Mouse (Mus musculus) MEL (cell line): ENCODE results near the gene Tkfc.

Source experiments
- BHLHE40 ChIP-seq: IDR thresholded peaks from 2 replicates; pipeline ENCODE4 v1.6.1; 2012; ENCODE audit warnings: low read depth, mild to moderate bottlenecking, inconsistent platforms, low read length, improper control_type of control experiment, borderline replicate concordance
- CHD2 ChIP-seq: IDR thresholded peaks from 2 replicates; pipeline ENCODE4 v1.6.1; 2011; ENCODE audit warnings: low read length, improper control_type of control experiment
- CTCF ChIP-seq, 3 experiments: IDR thresholded peaks in 2 of 3; conservative IDR thresholded peaks in 1 of 3; 2 replicates each; pipeline ENCODE4 v1.5.1; 2011 to 2012; ENCODE audit warnings: low read length in 3 of 3, low read depth in 2 of 3, mild to moderate bottlenecking in 2 of 3, improper control_type of control experiment in 1 of 3, inconsistent platforms in 1 of 3, mixed read lengths in 1 of 3, moderate library complexity in 1 of 3; ENCODE audit not compliant: control insufficient read depth in 1 of 3, insufficient read depth in 1 of 3, poor library complexity in 1 of 3, severe bottlenecking in 1 of 3
- E2F4 ChIP-seq: IDR thresholded peaks from 2 replicates; pipeline ENCODE4 v1.6.1; 2011; ENCODE audit warnings: low read depth, low read length, improper control_type of control experiment, borderline replicate concordance
- EP300 ChIP-seq, 2 experiments: IDR thresholded peaks; 2 replicates each; pipeline ENCODE4 v1.6.1; 2011; ENCODE audit warnings: improper control_type of control experiment in 2 of 2, low read length in 2 of 2, low read depth in 1 of 2, mild to moderate bottlenecking in 1 of 2
- GATA1 ChIP-seq: IDR thresholded peaks from 2 replicates; pipeline ENCODE4 v1.6.1; 2011; ENCODE audit warnings: low read depth, low read length, improper control_type of control experiment
- HCFC1 ChIP-seq: IDR thresholded peaks from 2 replicates; pipeline ENCODE4 v1.6.1; 2012; ENCODE audit warnings: low read depth, mild to moderate bottlenecking, inconsistent platforms, low read length, improper control_type of control experiment, moderate library complexity
- JUND ChIP-seq: IDR thresholded peaks from 2 replicates; pipeline ENCODE4 v1.6.1; 2011; ENCODE audit warnings: low read depth, mild to moderate bottlenecking, improper control_type of control experiment, low read length
- KAT2A ChIP-seq: conservative IDR thresholded peaks from 2 replicates; pipeline ENCODE4 v1.6.1; 2012; ENCODE audit warnings: low read depth, low read length, improper control_type of control experiment, inconsistent platforms
- MEF2A ChIP-seq: IDR thresholded peaks from 2 replicates; pipeline ENCODE4 v1.6.1; 2014; ENCODE audit warnings: low read depth, mild to moderate bottlenecking, inconsistent platforms, low read length, improper control_type of control experiment; ENCODE audit not compliant: poor library complexity, insufficient replicate concordance, severe bottlenecking; ENCODE audit errors: extremely low read depth
- NELFE ChIP-seq: IDR thresholded peaks from 2 replicates; pipeline ENCODE4 v1.6.1; 2011; ENCODE audit warnings: low read depth, low read length, improper control_type of control experiment
- NRF1 ChIP-seq: IDR thresholded peaks from 2 replicates; pipeline ENCODE4 v1.6.1; 2014; ENCODE audit warnings: low read depth, mild to moderate bottlenecking, inconsistent platforms, low read length, improper control_type of control experiment, moderate library complexity; ENCODE audit not compliant: poor library complexity, insufficient read depth, severe bottlenecking
- POLR2A ChIP-seq, 2 experiments: IDR thresholded peaks; 2 replicates each; pipeline ENCODE4 v1.6.1; 2011 to 2012; ENCODE audit warnings: low read length in 2 of 2, mild to moderate bottlenecking in 2 of 2, control low read depth in 1 of 2, improper control_type of control experiment in 1 of 2, low read depth in 1 of 2, moderate library complexity in 1 of 2; ENCODE audit not compliant: control insufficient read depth in 1 of 2, insufficient read depth in 1 of 2, poor library complexity in 1 of 2
- ZC3H11A ChIP-seq: IDR thresholded peaks from 2 replicates; pipeline ENCODE4 v1.6.1; 2012; ENCODE audit warnings: low read depth, mild to moderate bottlenecking, inconsistent platforms, low read length, improper control_type of control experiment

- no peak for TF ChIP-seq CTCF (IDR thresholded peaks at IDR 0.05 in 2 of 3, conservative IDR thresholded peaks at IDR 0.05 in 1 of 3; ENCODE audit: control insufficient read depth in 1 of 3, insufficient read depth in 1 of 3, low read depth in 2 of 3, low read length in 3 of 3, poor library complexity in 1 of 3, severe bottlenecking in 1 of 3)
- TF ChIP-seq CHD2: no peak
- TF ChIP-seq EP300 (IDR thresholded peaks at IDR 0.05; ENCODE audit: low read depth in 1 of 2, low read length in 2 of 2): no peak
- TF ChIP-seq KAT2A: no peak
- TF ChIP-seq BHLHE40: no peak
- TF ChIP-seq POLR2A (IDR thresholded peaks at IDR 0.05; ENCODE audit: control insufficient read depth in 1 of 2, insufficient read depth in 1 of 2, low read depth in 1 of 2, low read length in 2 of 2, poor library complexity in 1 of 2): no peak
- TF ChIP-seq GATA1: no peak
- no peak for TF ChIP-seq E2F4
- TF ChIP-seq JUND: no peak
- no peak for TF ChIP-seq HCFC1
- TF ChIP-seq NRF1: no peak
- TF ChIP-seq ZC3H11A: no peak
- no peak for TF ChIP-seq NELFE
- no peak for TF ChIP-seq MEF2A
Observed at GRCm38 (mm10) chr19:10591659-10592377, 13.6 kb downstream of the Tkfc start.
